Mouse (Mus musculus) heart, embryonic 12.5 days (tissue): ENCODE data around the gene Rap1gap. TPM values are rescaled to one million over a fixed set of nuclear protein-coding genes. Genes with fewer than 3 reads are reported as not detected.

ENCODE experiments used
- ATAC-seq: fragments of 200-750 bp; cut with Nextera tagmentation; 2 replicates; pipeline ENCODE4 v1.8.0; 2017; ENCODE audit warnings: moderate TSS enrichment, moderate library complexity; ENCODE audit not compliant: insufficient number of reproducible peaks, low FRiP score
- H3K27ac ChIP-seq: fragments of 300-500 bp; sonication (generic); 2 replicates; pipeline ENCODE4 v1.5.1; 2016; ENCODE audit warnings: mild to moderate bottlenecking, moderate library complexity; ENCODE audit not compliant: poor library complexity, severe bottlenecking
- H3K27me3 ChIP-seq: fragments of 300-500 bp; sonication (generic); replicated peaks from 2 replicates; pipeline ENCODE4 v1.6.1; 2016; ENCODE audit warnings: mild to moderate bottlenecking, moderate library complexity
- H3K36me3 ChIP-seq: fragments of 300-500 bp; sonication (generic); 2 replicates; pipeline ENCODE4 v1.6.1; 2016; ENCODE audit warnings: mild to moderate bottlenecking, moderate library complexity
- H3K4me1 ChIP-seq: fragments of 300-500 bp; sonication (generic); replicated peaks from 2 replicates; pipeline ENCODE4 v1.6.1; 2016; ENCODE audit warnings: mild to moderate bottlenecking
- H3K4me2 ChIP-seq: fragments of 300-500 bp; sonication (generic); 2 replicates; pipeline ENCODE4 v1.6.1; 2016; ENCODE audit warnings: mild to moderate bottlenecking, moderate library complexity
- H3K4me3 ChIP-seq: fragments of 300-500 bp; sonication (generic); 2 replicates; pipeline ENCODE4 v1.5.1; 2016; ENCODE audit warnings: mild to moderate bottlenecking
- H3K9ac ChIP-seq: fragments of 300-500 bp; sonication (generic); 2 replicates; pipeline ENCODE4 v1.6.1; 2016; ENCODE audit warnings: mild to moderate bottlenecking, moderate library complexity
- H3K9me3 ChIP-seq: fragments of 300-500 bp; sonication (generic); replicated peaks from 2 replicates; pipeline ENCODE4 v1.6.1; 2016; ENCODE audit warnings: mild to moderate bottlenecking, moderate library complexity
- WGBS: fragments of 180-500 bp; shearing (Covaris S2); methylation state at CpG from one replicate; pipeline ENCODE4 v1.1.7; 2016; 5-methylcytosine and 5-hydroxymethylcytosine counted together
- polyA plus RNA-seq: library from polyadenylated mRNA; unstranded; fragments of >200 nt; fragmentation: Nextera tagmentation; extraction: Ambion mirVana; gene quantifications from 2 replicates; pipeline ENCODE4 v1.2.1, GENCODE M21; 2016

Rap1gap gene
- polyA plus RNA-seq, 1 experiment from 2014 or later, result 4.3 TPM

DNA sequence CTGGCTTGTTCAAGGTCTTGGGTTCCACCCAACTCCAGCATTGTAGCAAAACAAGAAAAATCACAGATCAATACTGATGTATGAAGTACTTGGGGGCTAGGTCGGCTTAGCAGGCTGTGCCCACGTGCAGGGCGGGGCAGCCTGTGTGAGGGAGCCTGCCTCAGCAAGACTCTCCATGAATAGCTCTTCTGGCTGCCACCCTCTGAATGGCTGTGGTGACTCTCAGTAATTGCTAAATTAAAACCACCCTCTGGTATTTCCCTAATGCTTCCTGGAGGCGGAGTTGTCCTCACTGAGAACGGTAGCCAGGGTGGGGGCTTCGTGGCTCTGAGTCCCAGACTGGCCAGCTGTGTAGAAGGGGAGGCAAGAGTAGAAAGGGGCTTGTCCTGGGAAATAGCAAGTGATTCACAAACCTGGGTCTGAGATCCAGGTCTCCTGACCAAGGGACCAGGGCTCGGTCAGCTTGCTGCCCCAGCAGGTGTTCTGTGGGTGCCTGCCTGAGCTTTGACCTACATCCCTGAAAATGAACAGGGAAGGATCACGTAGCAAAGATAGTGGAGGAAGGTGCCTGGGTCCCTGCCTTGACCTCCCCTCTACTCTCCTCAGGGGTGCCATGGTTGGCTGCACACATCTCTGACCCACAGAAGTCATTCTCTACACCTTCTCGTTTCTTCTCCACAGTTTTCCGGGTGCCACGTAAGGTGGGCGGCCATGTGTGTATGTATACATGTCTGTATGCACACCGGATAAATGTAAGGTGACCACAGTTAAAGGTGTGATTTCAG lies 12.4 kb downstream of the Rap1gap start:
- Histone ChIP-seq H3K27me3 (peaks cover 91% of the 10 kb centered on the region), H3K4me1 (peaks cover 11% of the 10 kb centered on the region), H3K4me3 (no peak overlapping the region), H3K9me3 (no peaks in the 10 kb centered on the region), H3K36me3 (no peaks in the 10 kb centered on the region), H3K27ac (no peak overlapping the region), H3K9ac (no peak overlapping the region), H3K4me2 (no peak overlapping the region)
- WGBS, result 63% methylated on average over 13 of the region's 13 CpGs
- no peak for ATAC-seq

DNA sequence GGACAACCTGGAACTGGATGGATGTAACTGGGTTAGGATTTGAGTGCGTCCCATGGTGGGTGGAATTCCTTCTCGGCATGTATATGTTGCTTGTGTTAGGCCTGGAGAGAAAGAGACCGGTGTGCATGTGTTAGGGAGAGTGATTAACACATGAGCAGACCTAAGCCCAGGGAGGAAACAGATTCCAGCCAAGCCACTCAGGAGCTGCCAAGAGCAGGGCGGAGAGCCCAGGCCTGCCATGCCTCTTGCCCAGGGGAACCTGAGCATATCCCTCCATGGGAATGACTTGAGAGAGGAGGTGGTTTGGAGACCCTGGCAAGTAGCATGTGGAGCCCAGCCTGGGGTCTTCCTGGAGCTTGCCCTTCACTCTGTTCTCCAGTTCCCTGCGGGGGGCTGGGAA lies 13.4 kb downstream of the Rap1gap start:
- no peaks in the 10 kb centered on the region for H3K9me3 ChIP-seq
- 70% methylated on average over 5 of the region's 5 CpGs for WGBS
- H3K4me3 ChIP-seq, result no peak overlapping the region
- H3K9ac ChIP-seq, result no peak overlapping the region
- ATAC-seq, result no peak
- H3K27me3 ChIP-seq, result peaks cover 91% of the 10 kb centered on the region
- no peak overlapping the region for H3K27ac ChIP-seq
- no peak overlapping the region for H3K4me2 ChIP-seq
- H3K4me1 ChIP-seq, result peaks cover 11% of the 10 kb centered on the region
- no peaks in the 10 kb centered on the region for H3K36me3 ChIP-seq

DNA sequence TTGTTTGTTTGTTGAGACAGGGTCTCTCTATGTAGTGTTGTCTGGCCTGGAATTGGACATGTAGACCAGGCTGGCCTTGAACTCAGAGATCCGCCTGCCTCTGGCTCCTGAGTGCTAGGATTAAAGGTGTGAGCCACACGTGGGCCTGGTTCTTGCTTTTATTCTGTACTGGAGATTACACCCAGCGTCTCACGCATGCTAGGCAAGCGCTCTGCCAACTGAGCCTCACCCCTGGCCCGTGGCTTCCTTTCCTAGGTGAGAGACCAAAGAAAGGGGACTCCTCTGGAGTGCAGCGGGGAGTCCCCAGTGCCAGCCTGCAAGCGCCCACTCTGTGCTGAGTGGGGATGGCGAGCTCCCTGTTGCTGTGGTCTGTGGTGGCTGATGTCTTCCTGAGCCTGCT lies 14.0 kb downstream of the Rap1gap start:
- Histone ChIP-seq H3K9me3 (no peaks in the 10 kb centered on the region), H3K36me3 (no peaks in the 10 kb centered on the region), H3K4me2 (no peak overlapping the region), H3K4me3 (no peak overlapping the region), H3K9ac (no peak overlapping the region), H3K27me3 (peaks cover 91% of the 10 kb centered on the region), H3K4me1 (peaks cover 11% of the 10 kb centered on the region), H3K27ac (no peak overlapping the region)
- ATAC-seq, result no peak
- 69% methylated on average over 9 of the region's 9 CpGs for WGBS

DNA sequence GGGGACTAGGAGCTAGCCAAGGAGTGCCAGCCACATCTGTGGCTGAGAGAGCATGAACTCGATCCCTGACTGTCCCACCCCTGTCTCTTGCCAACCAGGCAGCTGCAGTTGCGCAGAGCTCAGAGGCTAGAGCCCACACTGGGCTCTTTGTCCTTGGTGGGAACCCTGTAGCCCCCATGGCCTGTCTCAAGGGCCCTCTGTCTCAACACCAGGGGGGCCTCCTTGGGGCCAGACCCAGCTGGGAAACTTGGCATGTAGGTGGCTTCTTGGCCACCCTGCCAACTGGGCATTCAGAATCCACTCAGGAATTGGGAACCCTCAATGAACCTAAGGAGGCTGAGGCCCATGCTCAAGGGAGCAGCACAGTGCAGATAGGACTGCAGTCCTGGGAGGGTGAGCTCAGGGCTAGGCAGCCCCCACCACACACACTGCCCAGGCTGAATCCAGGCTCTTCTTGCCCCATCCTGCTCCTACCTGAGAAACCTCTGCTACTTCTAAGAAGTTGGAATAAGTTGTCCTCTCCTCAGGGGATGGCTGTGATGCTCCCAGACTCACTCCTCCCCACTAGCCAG lies 15.5 kb downstream of the Rap1gap start:
- WGBS, result 82% methylated on average over 2 of the region's 2 CpGs
- Histone ChIP-seq H3K9ac (no peak overlapping the region), H3K9me3 (no peaks in the 10 kb centered on the region), H3K4me3 (no peak overlapping the region), H3K4me2 (no peak overlapping the region), H3K4me1 (peaks cover 11% of the 10 kb centered on the region), H3K36me3 (no peaks in the 10 kb centered on the region), H3K27me3 (peaks cover 97% of the 10 kb centered on the region), H3K27ac (no peak overlapping the region)
- no peak for ATAC-seq

DNA sequence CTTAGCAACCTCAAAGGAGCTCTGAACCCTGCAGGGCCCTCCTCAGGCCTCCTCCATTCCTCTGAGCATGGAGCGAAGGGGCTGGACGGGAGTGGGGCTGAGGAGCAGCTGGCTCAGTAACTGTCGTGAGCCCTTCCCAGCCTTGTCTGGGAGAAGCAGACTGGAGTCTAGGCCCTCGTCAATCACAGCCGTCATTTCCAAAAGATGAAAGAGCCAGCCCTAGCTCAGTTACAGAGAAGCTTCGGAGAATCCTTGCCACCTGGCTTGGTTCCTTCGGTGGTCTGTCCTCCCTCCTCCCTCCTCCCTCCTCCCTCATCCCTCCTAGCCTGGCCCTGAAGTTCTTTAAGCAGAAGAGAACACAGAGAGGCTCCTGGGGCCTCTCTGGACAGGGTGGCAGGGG lies 16.2 kb downstream of the Rap1gap start:
- ATAC-seq, result no peak
- 41% methylated on average over 7 of the region's 7 CpGs for WGBS
- no peak overlapping the region for H3K27ac ChIP-seq
- no peak overlapping the region for H3K9ac ChIP-seq
- H3K27me3 ChIP-seq, result peaks cover 97% of the 10 kb centered on the region
- H3K4me2 ChIP-seq, result no peak overlapping the region
- no peaks in the 10 kb centered on the region for H3K36me3 ChIP-seq
- H3K4me1 ChIP-seq, result peaks cover 11% of the 10 kb centered on the region
- no peaks in the 10 kb centered on the region for H3K9me3 ChIP-seq
- H3K4me3 ChIP-seq, result no peak overlapping the region

- Histone ChIP-seq H3K9me3 (no peaks in the 10 kb centered on the region), H3K4me3 (peak overlapping the region; percentile 42), H3K9ac (peak overlapping the region; percentile 44; the same call in 1 of the 2 replicates), H3K4me2 (peak overlapping the region; percentile 71), H3K4me1 (peaks cover 11% of the 10 kb centered on the region), H3K27me3 (peaks cover 100% of the 10 kb centered on the region), H3K27ac (no peak overlapping the region), H3K36me3 (no peaks in the 10 kb centered on the region)
- 6% methylated on average over 52 of the region's 52 CpGs for WGBS
- ATAC-seq, result peak; percentile 15; the same call in 1 of the 2 replicates
Observed at GRCm38 (mm10) chr4:137681408-137682104, 17.0 kb downstream of the Rap1gap start.

DNA sequence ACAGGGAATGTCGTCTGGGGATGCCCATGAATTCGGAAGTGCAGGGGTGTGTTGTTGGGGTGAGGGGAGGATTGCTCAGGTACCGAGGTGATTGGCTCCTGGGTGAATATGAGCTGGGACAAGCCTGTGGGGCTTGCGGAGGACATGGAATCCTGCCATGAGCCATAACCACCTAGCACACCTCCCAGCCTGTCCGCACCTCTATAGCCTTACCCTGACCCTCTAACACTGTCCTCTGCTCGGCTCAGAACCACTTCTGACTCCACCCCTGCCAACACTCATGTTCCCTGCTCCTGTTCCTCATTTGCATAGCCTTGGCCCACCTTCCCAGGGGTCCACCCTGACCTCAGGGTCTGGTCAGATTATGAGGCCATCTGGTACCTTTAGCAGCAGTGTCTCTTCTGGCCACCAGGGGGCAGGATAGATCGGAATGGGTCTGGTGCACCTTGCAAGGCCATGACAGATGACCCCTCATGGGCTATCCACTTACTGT lies 18.5 kb downstream of the Rap1gap start:
- no peak overlapping the region for H3K27ac ChIP-seq
- H3K4me1 ChIP-seq, result peaks cover 11% of the 10 kb centered on the region
- peaks cover 91% of the 10 kb centered on the region for H3K27me3 ChIP-seq
- no peak overlapping the region for H3K4me3 ChIP-seq
- no peaks in the 10 kb centered on the region for H3K9me3 ChIP-seq
- no peak; the same call in 1 of the 2 replicates for ATAC-seq
- no peaks in the 10 kb centered on the region for H3K36me3 ChIP-seq
- 45% methylated on average over 7 of the region's 7 CpGs for WGBS
- no peak overlapping the region for H3K9ac ChIP-seq
- H3K4me2 ChIP-seq, result no peak overlapping the region

GRCm38 (mm10) chr4:137684830-137685343 lies 20.4 kb downstream of the Rap1gap start:
- no peaks in the 10 kb centered on the region for H3K9me3 ChIP-seq
- 30% methylated on average over 9 of the region's 9 CpGs for WGBS
- no peak overlapping the region for H3K4me3 ChIP-seq
- no peak overlapping the region for H3K4me2 ChIP-seq
- H3K27ac ChIP-seq, result no peak overlapping the region
- no peak overlapping the region for H3K9ac ChIP-seq
- no peak for ATAC-seq
- H3K4me1 ChIP-seq, result peaks cover 11% of the 10 kb centered on the region
- peaks cover 80% of the 10 kb centered on the region for H3K27me3 ChIP-seq
- no peaks in the 10 kb centered on the region for H3K36me3 ChIP-seq

DNA sequence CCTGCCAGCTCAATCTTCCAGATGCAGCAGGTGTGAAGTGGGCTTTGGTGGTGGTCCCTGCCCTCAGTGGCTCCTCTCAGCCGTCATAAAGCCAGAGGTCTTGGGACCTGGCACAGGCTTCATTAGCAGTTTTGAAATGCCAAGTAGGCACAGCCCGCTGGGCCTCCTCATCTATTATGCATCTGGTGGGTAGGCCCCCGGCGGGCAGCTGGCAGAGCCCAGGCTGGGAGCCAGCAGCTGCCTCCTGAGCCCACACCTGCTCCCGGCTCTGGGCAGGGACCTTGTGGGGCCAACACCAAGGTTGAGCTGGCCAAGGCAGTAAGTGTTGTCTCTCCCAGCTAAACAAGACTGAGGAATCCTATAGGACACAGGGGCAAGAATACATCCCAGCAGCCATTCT lies 21.8 kb downstream of the Rap1gap start:
- peaks cover 66% of the 10 kb centered on the region for H3K27me3 ChIP-seq

GRCm38 (mm10) chr4:137687234-137687825 lies 22.8 kb downstream of the Rap1gap start:
- no peak for ATAC-seq
- Histone ChIP-seq H3K9me3 (no peaks in the 10 kb centered on the region), H3K4me1 (no peaks in the 10 kb centered on the region), H3K27ac (no peak overlapping the region), H3K9ac (no peak overlapping the region), H3K27me3 (peaks cover 65% of the 10 kb centered on the region), H3K4me3 (no peak overlapping the region), H3K36me3 (no peaks in the 10 kb centered on the region), H3K4me2 (no peak overlapping the region)
- WGBS, result 75% methylated on average over 14 of the region's 14 CpGs

More for the DNA sequence above, 21.8 kb downstream of the Rap1gap start:
- Histone ChIP-seq H3K4me1 (peaks cover 6% of the 10 kb centered on the region), H3K4me2 (no peak overlapping the region), H3K4me3 (no peak overlapping the region), H3K36me3 (no peaks in the 10 kb centered on the region), H3K27ac (no peak overlapping the region), H3K9me3 (no peaks in the 10 kb centered on the region), H3K9ac (no peak overlapping the region)
- no peak for ATAC-seq
- WGBS, result 83% methylated on average over 5 of the region's 5 CpGs
